Mouse (Mus musculus): ENCODE measurements around the gene Ubtf. TPM values are rescaled to one million over a fixed set of nuclear protein-coding genes. Genes with fewer than 3 reads are reported as not detected.

The Ubtf gene
- polyA plus RNA-seq, 1 experiment from 2014 or later: 99.1 TPM

DNA sequence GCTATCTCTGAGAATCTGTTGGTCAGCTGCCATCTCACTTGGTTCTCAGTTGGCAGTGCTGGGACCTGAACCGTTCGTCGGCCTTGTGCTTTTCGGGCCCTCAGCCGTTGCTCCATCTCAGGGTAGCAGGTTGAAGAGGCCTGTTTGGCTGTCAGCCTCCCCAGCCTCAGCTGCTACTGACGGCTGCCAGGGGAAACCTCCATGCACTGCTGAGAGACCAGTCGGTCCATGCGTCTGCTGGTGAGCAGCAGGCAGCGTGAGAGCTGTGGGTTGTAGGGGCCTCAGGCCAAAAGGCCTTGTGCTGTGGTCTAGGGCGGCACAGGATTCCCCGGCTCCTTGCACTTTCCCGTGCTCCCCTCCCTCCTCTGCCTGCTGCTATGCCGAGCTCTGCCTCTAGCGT, 53.7 kb downstream of the Ubtf start:
- H3K4me3 ChIP-seq (replicated peaks; ENCODE audit: low read length): no peak overlapping the region
- H3K4me1 ChIP-seq (replicated peaks; ENCODE audit: control insufficient read depth, insufficient read depth, low read length): peaks cover 7% of the 10 kb centered on the region
- no peaks in the 10 kb centered on the region for H3K27me3 ChIP-seq (replicated peaks; ENCODE audit: control insufficient read depth, insufficient read depth, low read length)
- H3K9ac ChIP-seq (replicated peaks; ENCODE audit: low read depth, low read length): no peak overlapping the region
- 63% methylated on average over 14 of the region's 14 CpGs for WGBS
- no peak overlapping the region for H3K27ac ChIP-seq (ENCODE audit: low read length)
- H3K4me2 ChIP-seq (ENCODE audit: low read length): no peak overlapping the region
- H3K36me3 ChIP-seq (ENCODE audit: control insufficient read depth, insufficient read depth): no peaks in the 10 kb centered on the region
- no peak for ATAC-seq
- H3K9me3 ChIP-seq (ENCODE audit: control insufficient read depth, low read length): no peaks in the 10 kb centered on the region

DNA sequence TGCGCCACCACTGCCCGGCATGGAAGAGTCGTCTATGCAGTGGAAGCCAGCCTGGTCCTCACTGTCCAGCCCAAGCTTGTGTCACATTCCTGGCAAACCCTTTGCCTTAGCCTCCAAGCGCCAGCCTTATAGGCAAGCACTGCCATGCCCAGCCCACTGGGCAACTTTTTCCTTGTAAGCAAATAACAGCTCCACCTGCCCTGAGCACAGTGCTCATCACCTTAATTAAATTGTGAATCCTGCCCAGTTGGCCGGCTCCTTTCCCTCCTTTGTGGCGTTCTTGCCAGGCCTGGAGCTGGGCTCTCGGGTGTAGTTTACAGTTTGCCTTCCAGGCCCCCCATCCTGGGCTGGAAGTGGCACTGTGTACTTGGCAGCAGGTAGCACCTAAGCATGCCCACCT, 56.3 kb downstream of the Ubtf start:
- Histone ChIP-seq H3K27ac (ENCODE audit: low read length) (no peak overlapping the region), H3K4me3 (replicated peaks; ENCODE audit: low read length) (no peak overlapping the region), H3K4me1 (replicated peaks; ENCODE audit: control insufficient read depth, insufficient read depth, low read length) (peaks cover 7% of the 10 kb centered on the region), H3K9ac (replicated peaks; ENCODE audit: low read depth, low read length) (no peak overlapping the region), H3K27me3 (replicated peaks; ENCODE audit: control insufficient read depth, insufficient read depth, low read length) (no peaks in the 10 kb centered on the region), H3K4me2 (ENCODE audit: low read length) (no peak overlapping the region), H3K36me3 (ENCODE audit: control insufficient read depth, insufficient read depth) (no peaks in the 10 kb centered on the region), H3K9me3 (ENCODE audit: control insufficient read depth, low read length) (no peaks in the 10 kb centered on the region)
- ATAC-seq: no peak
- WGBS: 90% methylated on average over 7 of the region's 7 CpGs

DNA sequence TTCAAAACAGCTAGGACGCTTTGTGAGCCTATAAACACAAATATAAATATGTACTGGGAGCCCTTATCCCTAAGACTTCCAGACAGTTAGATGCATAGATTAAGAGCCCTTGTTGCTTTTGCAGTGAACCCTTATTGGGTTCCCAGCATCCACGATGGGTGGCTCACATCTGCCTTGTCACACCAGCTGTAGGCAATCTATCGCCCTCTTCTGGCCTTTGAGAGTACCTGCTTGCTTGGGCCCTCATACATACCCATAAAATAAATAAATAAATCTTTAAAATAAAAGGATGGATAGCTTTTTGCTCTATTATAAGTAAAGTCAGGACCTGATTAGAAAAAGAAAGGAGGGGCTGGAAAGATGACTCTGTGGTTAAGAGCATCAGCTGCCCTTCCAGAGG, 61.0 kb downstream of the Ubtf start:
- 88% methylated on average over 3 of the region's 3 CpGs for WGBS
- H3K4me1 ChIP-seq (replicated peaks; ENCODE audit: control insufficient read depth, insufficient read depth, low read length): peaks cover 7% of the 10 kb centered on the region
- no peaks in the 10 kb centered on the region for H3K9me3 ChIP-seq (ENCODE audit: control insufficient read depth, low read length)
- H3K27ac ChIP-seq (ENCODE audit: low read length): no peak overlapping the region
- ATAC-seq: no peak
- no peak overlapping the region for H3K9ac ChIP-seq (replicated peaks; ENCODE audit: low read depth, low read length)
- H3K4me3 ChIP-seq (replicated peaks; ENCODE audit: low read length): no peak overlapping the region
- H3K36me3 ChIP-seq (ENCODE audit: control insufficient read depth, insufficient read depth): no peaks in the 10 kb centered on the region
- no peak overlapping the region for H3K4me2 ChIP-seq (ENCODE audit: low read length)
- H3K27me3 ChIP-seq (replicated peaks; ENCODE audit: control insufficient read depth, insufficient read depth, low read length): no peaks in the 10 kb centered on the region

DNA sequence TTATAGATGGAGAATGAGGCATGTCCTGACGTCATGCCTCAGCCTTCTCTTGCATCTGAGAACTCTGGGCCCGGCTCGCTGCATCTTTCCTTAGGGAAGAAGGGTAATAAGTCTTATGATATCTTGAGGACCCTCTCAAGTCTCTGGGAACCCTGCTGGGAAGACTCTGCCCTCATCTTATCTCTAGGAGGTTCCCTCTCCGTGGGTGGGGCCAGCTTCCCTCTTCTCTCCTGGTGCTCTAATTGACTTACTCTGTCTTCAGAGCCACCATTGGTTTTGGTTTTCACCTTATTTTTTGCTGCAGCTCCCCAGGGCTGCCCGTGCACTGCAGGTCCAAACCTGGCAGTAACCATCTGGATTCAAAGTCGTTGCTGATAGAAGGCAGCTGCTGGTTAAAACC, 61.4 kb downstream of the Ubtf start:
- no peak for ATAC-seq
- Histone ChIP-seq H3K4me2 (ENCODE audit: low read length) (no peak overlapping the region), H3K27me3 (replicated peaks; ENCODE audit: control insufficient read depth, insufficient read depth, low read length) (no peaks in the 10 kb centered on the region), H3K4me1 (replicated peaks; ENCODE audit: control insufficient read depth, insufficient read depth, low read length) (peaks cover 7% of the 10 kb centered on the region), H3K36me3 (ENCODE audit: control insufficient read depth, insufficient read depth) (no peaks in the 10 kb centered on the region), H3K9me3 (ENCODE audit: control insufficient read depth, low read length) (no peaks in the 10 kb centered on the region), H3K9ac (replicated peaks; ENCODE audit: low read depth, low read length) (no peak overlapping the region), H3K4me3 (replicated peaks; ENCODE audit: low read length) (no peak overlapping the region), H3K27ac (ENCODE audit: low read length) (no peak overlapping the region)
- 89% methylated on average over 6 of the region's 6 CpGs for WGBS

DNA sequence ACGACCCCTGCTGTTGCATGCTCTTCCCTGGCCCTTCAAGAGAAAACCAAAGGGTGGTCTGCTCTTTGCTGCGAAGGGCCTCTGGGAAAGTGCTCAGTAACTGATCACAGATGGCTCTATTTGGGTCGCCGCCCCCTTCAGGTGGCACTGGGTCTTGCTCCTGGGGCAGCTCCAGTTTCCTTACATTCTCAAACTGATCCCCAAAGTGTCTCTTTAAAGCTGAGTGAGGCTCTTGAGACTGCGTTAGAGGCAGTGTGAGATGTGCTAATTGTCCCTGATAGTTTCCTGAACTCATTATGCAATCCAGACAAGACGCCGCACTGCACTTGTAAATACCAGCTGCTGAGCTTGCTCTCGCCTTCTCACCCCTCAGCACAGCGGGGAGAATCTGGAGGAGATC, 62.0 kb downstream of the Ubtf start:
- peaks cover 7% of the 10 kb centered on the region for H3K4me1 ChIP-seq (replicated peaks; ENCODE audit: control insufficient read depth, insufficient read depth, low read length)
- H3K9ac ChIP-seq (replicated peaks; ENCODE audit: low read depth, low read length): no peak overlapping the region
- WGBS: 20% methylated on average over 9 of the region's 9 CpGs
- no peaks in the 10 kb centered on the region for H3K36me3 ChIP-seq (ENCODE audit: control insufficient read depth, insufficient read depth)
- no peaks in the 10 kb centered on the region for H3K27me3 ChIP-seq (replicated peaks; ENCODE audit: control insufficient read depth, insufficient read depth, low read length)
- no peak overlapping the region for H3K4me2 ChIP-seq (ENCODE audit: low read length)
- no peak overlapping the region for H3K27ac ChIP-seq (ENCODE audit: low read length)
- no peaks in the 10 kb centered on the region for H3K9me3 ChIP-seq (ENCODE audit: control insufficient read depth, low read length)
- 0 out of 2 replicates have a peak, but pooled peaks have one; percentile 20 for ATAC-seq
- no peak overlapping the region for H3K4me3 ChIP-seq (replicated peaks; ENCODE audit: low read length)

Other genes starting within 250 kb of the Ubtf start
- gene Mpp2, start 231.2 kb downstream of the Ubtf start, polyA plus RNA-seq (2015; fragmentation: Nextera tagmentation; extraction: Ambion mirVana): 21.0 and 24.1 TPM in 2 replicates
- not detected in 2 replicates for gene Ppy, start 218.4 kb downstream of the Ubtf start, polyA plus RNA-seq (2015; fragmentation: Nextera tagmentation; extraction: Ambion mirVana)
- not detected in 2 replicates for gene Pyy, start 211.9 kb downstream of the Ubtf start, polyA plus RNA-seq (2015; fragmentation: Nextera tagmentation; extraction: Ambion mirVana)
- not detected in 2 replicates for gene Nags, start 174.2 kb downstream of the Ubtf start, polyA plus RNA-seq (2015; fragmentation: Nextera tagmentation; extraction: Ambion mirVana)
- gene Tmem101, start 163.3 kb downstream of the Ubtf start, polyA plus RNA-seq (2015; fragmentation: Nextera tagmentation; extraction: Ambion mirVana): 43.9 and 44.7 TPM in 2 replicates
- gene Lsm12, start 134.4 kb downstream of the Ubtf start, polyA plus RNA-seq (2015; fragmentation: Nextera tagmentation; extraction: Ambion mirVana): 103 and 123 TPM in 2 replicates
- gene G6pc3, start 130.1 kb downstream of the Ubtf start, polyA plus RNA-seq (2015; fragmentation: Nextera tagmentation; extraction: Ambion mirVana): 21.5 and 26.2 TPM in 2 replicates
- gene Hdac5, start 89.6 kb downstream of the Ubtf start, polyA plus RNA-seq (2015; fragmentation: Nextera tagmentation; extraction: Ambion mirVana): 124 and 136 TPM in 2 replicates
- gene BC030867, start 70.9 kb downstream of the Ubtf start, polyA plus RNA-seq (2015; fragmentation: Nextera tagmentation; extraction: Ambion mirVana): 5.4 and 5.5 TPM in 2 replicates
- gene Asb16, start 51.0 kb downstream of the Ubtf start, polyA plus RNA-seq (2015; fragmentation: Nextera tagmentation; extraction: Ambion mirVana): not detected in 2 replicates
- 75.8 and 78.7 TPM in 2 replicates for gene Tmub2, start 34.8 kb downstream of the Ubtf start, polyA plus RNA-seq (2015; fragmentation: Nextera tagmentation; extraction: Ambion mirVana)
- gene Atxn7l3, start 23.1 kb downstream of the Ubtf start, polyA plus RNA-seq (2015; fragmentation: Nextera tagmentation; extraction: Ambion mirVana): 28.5 and 29.5 TPM in 2 replicates
- gene Slc4a1, start 46.5 kb upstream of the Ubtf start, polyA plus RNA-seq (2015; fragmentation: Nextera tagmentation; extraction: Ambion mirVana): 2.0 and 2.9 TPM in 2 replicates
- gene Rundc3a, start 73.7 kb upstream of the Ubtf start, polyA plus RNA-seq (2015; fragmentation: Nextera tagmentation; extraction: Ambion mirVana): 129 and 156 TPM in 2 replicates
- 134 and 143 TPM in 2 replicates for gene Slc25a39, start 88.2 kb upstream of the Ubtf start, polyA plus RNA-seq (2015; fragmentation: Nextera tagmentation; extraction: Ambion mirVana)
- gene Grn, start 110.6 kb upstream of the Ubtf start, polyA plus RNA-seq (2015; fragmentation: Nextera tagmentation; extraction: Ambion mirVana): 68.0 and 72.8 TPM in 2 replicates
- gene Fam171a2, start 127.9 kb upstream of the Ubtf start, polyA plus RNA-seq (2015; fragmentation: Nextera tagmentation; extraction: Ambion mirVana): 16.1 and 17.8 TPM in 2 replicates
- gene Itga2b, start 150.4 kb upstream of the Ubtf start, polyA plus RNA-seq (2015; fragmentation: Nextera tagmentation; extraction: Ambion mirVana): 3.6 and 6.6 TPM in 2 replicates
- 66.6 and 88.1 TPM in 2 replicates for gene Gpatch8, start 236.7 kb upstream of the Ubtf start, polyA plus RNA-seq (2015; fragmentation: Nextera tagmentation; extraction: Ambion mirVana)